Mouse (Mus musculus) intestine, embryonic 15.5 days (tissue): ENCODE results near the gene Runx2. TPM values are rescaled to one million over a fixed set of nuclear protein-coding genes. Genes with fewer than 3 reads are reported as not detected.

Source experiments
- ATAC-seq: fragments of 200-750 bp; cut with Nextera tagmentation; 2 replicates; pipeline ENCODE4 v1.8.0; 2017; ENCODE audit warnings: moderate TSS enrichment, moderate library complexity
- H3K27ac ChIP-seq: fragments of 300-500 bp; sonication (generic); 2 replicates; pipeline ENCODE4 v1.5.1; 2015; ENCODE audit warnings: mild to moderate bottlenecking, inconsistent platforms
- H3K27me3 ChIP-seq: fragments of 300-500 bp; sonication (generic); replicated peaks from 2 replicates; pipeline ENCODE4 v1.6.1; 2015; ENCODE audit warnings: inconsistent platforms
- H3K36me3 ChIP-seq: fragments of 300-500 bp; sonication (generic); 2 replicates; pipeline ENCODE4 v1.6.1; 2015; ENCODE audit warnings: inconsistent platforms
- H3K4me1 ChIP-seq: fragments of 300-500 bp; sonication (generic); replicated peaks from 2 replicates; pipeline ENCODE4 v1.6.1; 2015; ENCODE audit warnings: inconsistent platforms
- H3K4me2 ChIP-seq: fragments of 300-500 bp; sonication (generic); replicated peaks from 2 replicates; pipeline ENCODE4 v1.6.1; 2015; ENCODE audit warnings: mild to moderate bottlenecking, inconsistent platforms
- H3K4me3 ChIP-seq: fragments of 300-500 bp; sonication (generic); replicated peaks from 2 replicates; pipeline ENCODE4 v1.5.1; 2015; ENCODE audit warnings: inconsistent platforms
- H3K9ac ChIP-seq: fragments of 300-500 bp; sonication (generic); 2 replicates; pipeline ENCODE4 v1.6.1; 2015; ENCODE audit warnings: inconsistent platforms
- H3K9me3 ChIP-seq: fragments of 300-500 bp; sonication (generic); 2 replicates; pipeline ENCODE4 v1.6.1; 2016; ENCODE audit warnings: inconsistent platforms
- WGBS: fragments of 180-500 bp; shearing (Covaris S2); methylation state at CpG from one replicate; pipeline ENCODE4 v1.1.7; 2015; 5-methylcytosine and 5-hydroxymethylcytosine counted together
- polyA plus RNA-seq: library from polyadenylated mRNA; unstranded; fragments of >200 nt; fragmentation: Nextera tagmentation; extraction: Ambion mirVana; gene quantifications from 2 replicates; pipeline ENCODE4 v1.2.1, GENCODE M21; 2015

The Runx2 gene
- polyA plus RNA-seq, result 0.68 and 1.2 TPM in 2 replicates

GRCm38 (mm10) chr17:44814508-44815175 lies at the start of gene Runx2:
TSS of gene Runx2 (minus strand) at chr17:44814797.
- Histone ChIP-seq H3K36me3 (no peaks in the 10 kb centered on the region), H3K27me3 (no peaks in the 10 kb centered on the region), H3K9me3 (no peaks in the 10 kb centered on the region), H3K4me1 (no peaks in the 10 kb centered on the region), H3K4me3 (no peak within 1 kb of the TSS), H3K27ac (no peak within 1 kb of the TSS), H3K4me2 (no peak within 1 kb of the TSS), H3K9ac (no peak within 1 kb of the TSS)
- ATAC-seq, result no peak
- 55% methylated on average over 3 of the region's 3 CpGs for WGBS

- WGBS, result 93% methylated on average over 6 of the region's 6 CpGs
- H3K27ac ChIP-seq, result no peak overlapping the region
- no peak for ATAC-seq
- no peak overlapping the region for H3K4me3 ChIP-seq
- H3K9me3 ChIP-seq, result no peaks in the 10 kb centered on the region
- H3K9ac ChIP-seq, result no peak overlapping the region
- no peak overlapping the region for H3K4me2 ChIP-seq
- no peaks in the 10 kb centered on the region for H3K4me1 ChIP-seq
- H3K36me3 ChIP-seq, result no peaks in the 10 kb centered on the region
- no peaks in the 10 kb centered on the region for H3K27me3 ChIP-seq
These were observed 48.6 kb upstream of the Runx2 start for GRCm38 (mm10) chr17:44863165-44863564.

- Histone ChIP-seq H3K4me2 (no peak overlapping the region), H3K36me3 (no peaks in the 10 kb centered on the region), H3K4me3 (no peak overlapping the region), H3K9ac (no peak overlapping the region), H3K27ac (no peak overlapping the region), H3K9me3 (no peaks in the 10 kb centered on the region), H3K4me1 (no peaks in the 10 kb centered on the region), H3K27me3 (no peaks in the 10 kb centered on the region)
- WGBS, result 75% methylated on average over 4 of the region's 4 CpGs
- ATAC-seq, result no peak
These were observed 27.6 kb upstream of the Runx2 start for GRCm38 (mm10) chr17:44842184-44842583.

- Histone ChIP-seq H3K9ac (no peak overlapping the region), H3K4me3 (no peak overlapping the region), H3K27ac (no peak overlapping the region), H3K4me2 (no peak overlapping the region), H3K27me3 (no peaks in the 10 kb centered on the region), H3K9me3 (no peaks in the 10 kb centered on the region), H3K36me3 (no peaks in the 10 kb centered on the region), H3K4me1 (no peaks in the 10 kb centered on the region)
- 52% methylated on average over 1 of the region's 1 CpGs for WGBS
- no peak for ATAC-seq
These were observed 16.6 kb upstream of the Runx2 start for GRCm38 (mm10) chr17:44831201-44831600.

- H3K4me3 ChIP-seq, result no peak overlapping the region
- H3K9me3 ChIP-seq, result no peaks in the 10 kb centered on the region
- no peak overlapping the region for H3K9ac ChIP-seq
- H3K36me3 ChIP-seq, result no peaks in the 10 kb centered on the region
- no peak for ATAC-seq
- 80% methylated on average over 3 of the region's 3 CpGs for WGBS
- H3K27ac ChIP-seq, result no peak overlapping the region
- no peaks in the 10 kb centered on the region for H3K27me3 ChIP-seq
- no peaks in the 10 kb centered on the region for H3K4me1 ChIP-seq
- H3K4me2 ChIP-seq, result no peak overlapping the region
These were observed 15.0 kb upstream of the Runx2 start for GRCm38 (mm10) chr17:44829587-44829986.

- Histone ChIP-seq H3K27ac (no peak overlapping the region), H3K4me1 (no peaks in the 10 kb centered on the region), H3K9ac (no peak overlapping the region), H3K27me3 (no peaks in the 10 kb centered on the region), H3K9me3 (no peaks in the 10 kb centered on the region), H3K4me3 (no peak overlapping the region), H3K36me3 (no peaks in the 10 kb centered on the region), H3K4me2 (no peak overlapping the region)
- ATAC-seq, result no peak
- 87% methylated on average over 4 of the region's 4 CpGs for WGBS
These were observed 13.4 kb upstream of the Runx2 start for GRCm38 (mm10) chr17:44827964-44828363.

- H3K9ac ChIP-seq, result no peak overlapping the region
- ATAC-seq, result no peak
- H3K4me2 ChIP-seq, result no peak overlapping the region
- no peak overlapping the region for H3K27ac ChIP-seq
- no peak overlapping the region for H3K4me3 ChIP-seq
- no peaks in the 10 kb centered on the region for H3K9me3 ChIP-seq
- H3K4me1 ChIP-seq, result no peaks in the 10 kb centered on the region
- no peaks in the 10 kb centered on the region for H3K36me3 ChIP-seq
- H3K27me3 ChIP-seq, result no peaks in the 10 kb centered on the region
- 75% methylated on average over 3 of the region's 3 CpGs for WGBS
These were observed 12.5 kb upstream of the Runx2 start for GRCm38 (mm10) chr17:44827124-44827523.

GRCm38 (mm10) chr17:44821940-44822339 lies 7.3 kb upstream of the Runx2 start:
- H3K4me1 ChIP-seq, result no peaks in the 10 kb centered on the region
- H3K9ac ChIP-seq, result no peak overlapping the region
- WGBS, result 87% methylated on average over 5 of the region's 5 CpGs
- H3K27me3 ChIP-seq, result no peaks in the 10 kb centered on the region
- H3K4me3 ChIP-seq, result no peak overlapping the region
- H3K9me3 ChIP-seq, result no peaks in the 10 kb centered on the region
- no peaks in the 10 kb centered on the region for H3K36me3 ChIP-seq
- no peak for ATAC-seq
- no peak overlapping the region for H3K4me2 ChIP-seq
- no peak overlapping the region for H3K27ac ChIP-seq

- H3K9me3 ChIP-seq, result no peaks in the 10 kb centered on the region
- no peaks in the 10 kb centered on the region for H3K27me3 ChIP-seq
- H3K4me2 ChIP-seq, result no peak overlapping the region
- H3K4me3 ChIP-seq, result no peak overlapping the region
- no peak for ATAC-seq
- no peak overlapping the region for H3K27ac ChIP-seq
- no peak overlapping the region for H3K9ac ChIP-seq
- H3K4me1 ChIP-seq, result no peaks in the 10 kb centered on the region
- no peaks in the 10 kb centered on the region for H3K36me3 ChIP-seq
- 61% methylated on average over 4 of the region's 4 CpGs for WGBS
These were observed 5.2 kb upstream of the Runx2 start for GRCm38 (mm10) chr17:44819816-44820215.

- H3K27me3 ChIP-seq, result no peaks in the 10 kb centered on the region
- H3K4me2 ChIP-seq, result no peak overlapping the region
- no peak overlapping the region for H3K9ac ChIP-seq
- H3K36me3 ChIP-seq, result no peaks in the 10 kb centered on the region
- no peak overlapping the region for H3K4me3 ChIP-seq
- H3K4me1 ChIP-seq, result no peaks in the 10 kb centered on the region
- WGBS, result 74% methylated on average over 2 of the region's 2 CpGs
- no peak for ATAC-seq
- no peak overlapping the region for H3K27ac ChIP-seq
- H3K9me3 ChIP-seq, result no peaks in the 10 kb centered on the region
These were observed 4.2 kb upstream of the Runx2 start for GRCm38 (mm10) chr17:44818825-44819224.

- ATAC-seq, result no peak
- Histone ChIP-seq H3K27me3 (no peaks in the 10 kb centered on the region), H3K4me1 (no peaks in the 10 kb centered on the region), H3K36me3 (no peaks in the 10 kb centered on the region), H3K4me3 (no peak overlapping the region), H3K9me3 (no peaks in the 10 kb centered on the region), H3K27ac (no peak overlapping the region), H3K9ac (no peak overlapping the region), H3K4me2 (no peak overlapping the region)
- 84% methylated on average over 1 of the region's 1 CpGs for WGBS
These were observed 7.6 kb downstream of the Runx2 start for GRCm38 (mm10) chr17:44807031-44807430.

GRCm38 (mm10) chr17:44797331-44797730 lies 17.3 kb downstream of the Runx2 start:
- H3K27ac ChIP-seq, result no peak overlapping the region
- no peak overlapping the region for H3K4me3 ChIP-seq
- H3K4me2 ChIP-seq, result no peak overlapping the region
- 26% methylated on average over 3 of the region's 3 CpGs for WGBS
- no peaks in the 10 kb centered on the region for H3K9me3 ChIP-seq
- no peaks in the 10 kb centered on the region for H3K27me3 ChIP-seq
- no peak for ATAC-seq
- H3K9ac ChIP-seq, result no peak overlapping the region
- no peaks in the 10 kb centered on the region for H3K36me3 ChIP-seq
- H3K4me1 ChIP-seq, result no peaks in the 10 kb centered on the region

- no peak overlapping the region for H3K27ac ChIP-seq
- H3K9ac ChIP-seq, result no peak overlapping the region
- ATAC-seq, result no peak
- no peaks in the 10 kb centered on the region for H3K9me3 ChIP-seq
- H3K4me3 ChIP-seq, result no peak overlapping the region
- 92% methylated on average over 12 of the region's 12 CpGs for WGBS
- H3K27me3 ChIP-seq, result no peaks in the 10 kb centered on the region
- H3K4me2 ChIP-seq, result no peak overlapping the region
- no peaks in the 10 kb centered on the region for H3K36me3 ChIP-seq
- no peaks in the 10 kb centered on the region for H3K4me1 ChIP-seq
These were observed 22.2 kb downstream of the Runx2 start for GRCm38 (mm10) chr17:44792218-44792917.
